Mouse (Mus musculus) embryonic facial prominence, embryonic 11.5 days (tissue): ENCODE results near the gene Dis3. TPM values are rescaled to one million over a fixed set of nuclear protein-coding genes. Genes with fewer than 3 reads are reported as not detected.

Source experiments
- ATAC-seq: fragments of 200-750 bp; cut with Nextera tagmentation; replicated peaks from 2 replicates; pipeline ENCODE4 v1.8.0; 2017; ENCODE audit warnings: low read depth; ENCODE audit not compliant: insufficient number of reproducible peaks, low FRiP score, low TSS enrichment
- DNase-seq: peaks from one replicate; pipeline ENCODE4 v3.0.0-alpha.2; 2015; ENCODE audit warnings: low spot score
- H3K27ac ChIP-seq: fragments of 300-500 bp; sonication (generic); replicated peaks from 2 replicates; pipeline ENCODE4 v1.5.1; 2014; ENCODE audit warnings: mild to moderate bottlenecking, low read depth, low read length, control low read depth
- H3K27me3 ChIP-seq: fragments of 300-500 bp; sonication (generic); 2 replicates; pipeline ENCODE4 v1.6.1; 2014; ENCODE audit warnings: mild to moderate bottlenecking, low read length, moderate library complexity, mixed read lengths; ENCODE audit not compliant: control insufficient read depth, insufficient read depth
- H3K36me3 ChIP-seq: fragments of 300-500 bp; sonication (generic); replicated peaks from 2 replicates; pipeline ENCODE4 v1.6.1; 2014; ENCODE audit warnings: low read depth, mild to moderate bottlenecking, low read length, moderate library complexity, mixed read lengths; ENCODE audit not compliant: control insufficient read depth, insufficient read depth
- H3K4me1 ChIP-seq: fragments of 300-500 bp; sonication (generic); 2 replicates; pipeline ENCODE4 v1.6.1; 2014; ENCODE audit warnings: low read length, mixed read lengths; ENCODE audit not compliant: control insufficient read depth, insufficient read depth
- H3K4me2 ChIP-seq: fragments of 300-500 bp; sonication (generic); 2 replicates; pipeline ENCODE4 v1.6.1; 2014; ENCODE audit warnings: low read depth, mild to moderate bottlenecking, control low read depth, low read length, moderate library complexity
- H3K4me3 ChIP-seq: fragments of 300-500 bp; sonication (generic); 2 replicates; pipeline ENCODE4 v1.5.1; 2014; ENCODE audit warnings: low read depth, low read length, control low read depth
- H3K9ac ChIP-seq: fragments of 300-500 bp; sonication (generic); replicated peaks from 2 replicates; pipeline ENCODE4 v1.6.1; 2014; ENCODE audit warnings: mild to moderate bottlenecking, control low read depth, low read length
- H3K9me3 ChIP-seq: fragments of 300-500 bp; sonication (generic); replicated peaks from 2 replicates; pipeline ENCODE4 v1.6.1; 2016; ENCODE audit warnings: mild to moderate bottlenecking, low read length, inconsistent platforms, mixed read lengths; ENCODE audit not compliant: control insufficient read depth
- WGBS: fragments of 180-500 bp; shearing (Covaris S2); extraction: QIAGEN DNeasy Blood & Tissue Kit; methylation state at CpG from one replicate; pipeline ENCODE4 v1.1.7; 2014; 5-methylcytosine and 5-hydroxymethylcytosine counted together
- polyA plus RNA-seq: library from polyadenylated mRNA; unstranded; fragments of >200 nt; fragmentation: Nextera tagmentation; extraction: Ambion mirVana; gene quantifications from 2 replicates; pipeline ENCODE4 v1.2.1, GENCODE M21; 2014

The Dis3 gene
- polyA plus RNA-seq, 1 experiment from 2014 or later, result 56.4 TPM

GRCm38 (mm10) chr14:99127509-99127908 is 27.9 kb upstream of the Dis3 start:
- H3K4me2 ChIP-seq, result no peak overlapping the region
- no peak overlapping the region for H3K4me3 ChIP-seq
- WGBS, result 72% methylated on average over 1 of the region's 1 CpGs
- H3K36me3 ChIP-seq, result no peaks in the 10 kb centered on the region
- ATAC-seq, result no peak
- no peak overlapping the region for H3K9ac ChIP-seq
- no peaks in the 10 kb centered on the region for H3K4me1 ChIP-seq
- no peaks in the 10 kb centered on the region for H3K27me3 ChIP-seq
- no peak for DNase-seq
- no peaks in the 10 kb centered on the region for H3K9me3 ChIP-seq
- H3K27ac ChIP-seq, result no peak overlapping the region

GRCm38 (mm10) chr14:99126713-99127112 is 27.1 kb upstream of the Dis3 start:
- Histone ChIP-seq H3K4me2 (no peak overlapping the region), H3K9me3 (no peaks in the 10 kb centered on the region), H3K9ac (no peak overlapping the region), H3K36me3 (no peaks in the 10 kb centered on the region), H3K27me3 (no peaks in the 10 kb centered on the region), H3K4me3 (no peak overlapping the region), H3K27ac (no peak overlapping the region), H3K4me1 (no peaks in the 10 kb centered on the region)
- 93% methylated on average over 4 of the region's 4 CpGs for WGBS
- ATAC-seq, result no peak
- DNase-seq, result no peak

- no peaks in the 10 kb centered on the region for H3K27me3 ChIP-seq
- WGBS, result 88% methylated on average over 4 of the region's 4 CpGs
- H3K36me3 ChIP-seq, result no peaks in the 10 kb centered on the region
- no peak overlapping the region for H3K27ac ChIP-seq
- H3K4me3 ChIP-seq, result no peak overlapping the region
- H3K9ac ChIP-seq, result no peak overlapping the region
- H3K4me1 ChIP-seq, result no peaks in the 10 kb centered on the region
- ATAC-seq (no peak), DNase-seq (no peak)
- no peak overlapping the region for H3K4me2 ChIP-seq
- H3K9me3 ChIP-seq, result no peaks in the 10 kb centered on the region
Observed at GRCm38 (mm10) chr14:99124076-99124475, 24.5 kb upstream of the Dis3 start.

GRCm38 (mm10) chr14:99121584-99122339 is 22.2 kb upstream of the Dis3 start:
- 91% methylated on average over 11 of the region's 11 CpGs for WGBS
- no peak overlapping the region for H3K9ac ChIP-seq

GRCm38 (mm10) chr14:99117576-99117975 is 18.0 kb upstream of the Dis3 start:
- Histone ChIP-seq H3K4me1 (no peaks in the 10 kb centered on the region), H3K9me3 (no peaks in the 10 kb centered on the region), H3K4me3 (no peak overlapping the region), H3K27me3 (no peaks in the 10 kb centered on the region), H3K27ac (no peak overlapping the region), H3K9ac (no peak overlapping the region), H3K36me3 (no peaks in the 10 kb centered on the region), H3K4me2 (no peak overlapping the region)
- no peak for DNase-seq
- 80% methylated on average over 4 of the region's 4 CpGs for WGBS
- ATAC-seq, result no peak

More at GRCm38 (mm10) chr14:99121584-99122339, 22.2 kb upstream of the Dis3 start:
- Histone ChIP-seq H3K36me3 (no peaks in the 10 kb centered on the region), H3K4me1 (no peaks in the 10 kb centered on the region), H3K27me3 (no peaks in the 10 kb centered on the region), H3K4me3 (no peak overlapping the region), H3K9me3 (no peaks in the 10 kb centered on the region), H3K27ac (no peak overlapping the region), H3K4me2 (no peak overlapping the region)
- DNase-seq (no peak), ATAC-seq (no peak)

GRCm38 (mm10) chr14:99108762-99109161 is 9.2 kb upstream of the Dis3 start:
- peaks cover 2% of the 10 kb centered on the region for H3K36me3 ChIP-seq
- no peak for ATAC-seq

GRCm38 (mm10) chr14:99107631-99108187 is 8.1 kb upstream of the Dis3 start:
- Histone ChIP-seq H3K36me3 (peaks cover 2% of the 10 kb centered on the region), H3K4me3 (no peak overlapping the region), H3K27ac (no peak overlapping the region), H3K27me3 (no peaks in the 10 kb centered on the region), H3K4me1 (no peaks in the 10 kb centered on the region), H3K9ac (no peak overlapping the region), H3K4me2 (no peak overlapping the region), H3K9me3 (no peaks in the 10 kb centered on the region)
- no peak for ATAC-seq
- WGBS, result 78% methylated on average over 2 of the region's 2 CpGs
- no peak for DNase-seq

More at GRCm38 (mm10) chr14:99108762-99109161, 9.2 kb upstream of the Dis3 start:
- Histone ChIP-seq H3K4me1 (no peaks in the 10 kb centered on the region), H3K4me2 (no peak overlapping the region), H3K4me3 (no peak overlapping the region), H3K27ac (no peak overlapping the region), H3K9me3 (no peaks in the 10 kb centered on the region), H3K9ac (no peak overlapping the region), H3K27me3 (no peaks in the 10 kb centered on the region)
- no peak for DNase-seq
- WGBS, result 92% methylated on average over 6 of the region's 6 CpGs

GRCm38 (mm10) chr14:99106671-99107070 is 7.1 kb upstream of the Dis3 start:
- no peak for DNase-seq
- Histone ChIP-seq H3K27me3 (no peaks in the 10 kb centered on the region), H3K4me2 (no peak overlapping the region), H3K27ac (no peak overlapping the region), H3K4me1 (no peaks in the 10 kb centered on the region), H3K4me3 (no peak overlapping the region), H3K9ac (no peak overlapping the region), H3K9me3 (no peaks in the 10 kb centered on the region), H3K36me3 (peaks cover 2% of the 10 kb centered on the region)
- WGBS, result 89% methylated on average over 2 of the region's 2 CpGs
- no peak for ATAC-seq
